Mouse (Mus musculus) 416B (cell line): Measurements from ENCODE around the gene C130074G19Rik.

ENCODE experiments used
- DNase-seq: peaks from one replicate; pipeline ENCODE4 v3.0.0; 2011; ENCODE audit warnings: low read depth

C130074G19Rik gene

DNA sequence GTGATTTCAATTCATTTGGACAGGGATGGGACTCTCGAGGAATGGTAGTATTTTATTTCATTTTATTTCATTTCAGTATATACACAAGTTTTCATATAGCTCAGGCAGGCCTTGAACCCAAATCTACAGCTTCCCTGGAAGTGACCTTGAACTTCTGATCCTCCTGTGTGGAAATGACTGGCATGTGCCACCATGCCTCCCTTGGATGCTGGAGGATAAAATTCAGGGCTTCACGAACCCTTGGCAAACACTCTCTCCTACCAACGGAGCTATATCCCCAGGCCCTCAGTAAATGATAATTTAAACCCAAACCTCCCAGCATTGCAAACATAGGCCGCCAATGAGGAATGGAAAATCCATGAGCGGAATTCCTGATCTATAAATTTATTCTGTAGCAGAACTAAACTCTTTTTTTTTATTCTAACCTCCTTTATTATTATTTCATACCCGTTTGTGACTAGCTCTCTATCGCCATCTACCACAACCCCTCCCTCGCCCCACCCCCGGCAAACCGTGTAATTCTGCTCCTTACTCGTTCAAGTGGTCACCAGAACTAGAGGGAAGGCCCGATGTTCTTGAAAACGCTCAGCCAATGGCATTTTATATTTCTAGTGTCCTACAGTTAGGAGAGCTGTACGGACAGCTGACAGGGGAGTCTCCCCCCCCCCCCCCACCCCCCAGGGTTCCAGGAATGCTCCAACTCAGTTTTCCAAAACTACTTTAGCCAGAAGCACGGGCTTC, 38.5 kb downstream of the C130074G19Rik start:
- DNase-seq, result peak; percentile 81

DNA sequence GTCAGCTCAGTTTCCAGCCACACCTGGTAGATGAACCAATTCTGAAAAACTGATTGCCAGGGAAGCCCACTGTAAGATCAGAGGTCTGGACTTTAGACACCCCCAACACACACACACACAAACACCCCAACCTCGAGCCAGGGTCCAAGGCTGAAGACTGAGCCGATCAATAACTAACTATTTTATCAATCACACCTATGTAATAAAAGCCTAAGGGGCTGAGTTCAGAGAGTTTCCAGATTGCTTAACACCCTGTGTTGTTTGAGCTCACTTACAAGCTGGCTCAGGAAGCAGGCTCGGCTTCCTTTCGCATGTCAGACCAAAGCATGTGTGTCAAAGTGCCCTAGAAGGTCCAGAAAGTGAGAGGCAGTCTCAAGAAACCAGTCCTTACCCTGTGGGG, 45.4 kb downstream of the C130074G19Rik start:
- DNase-seq, result no peak

DNA sequence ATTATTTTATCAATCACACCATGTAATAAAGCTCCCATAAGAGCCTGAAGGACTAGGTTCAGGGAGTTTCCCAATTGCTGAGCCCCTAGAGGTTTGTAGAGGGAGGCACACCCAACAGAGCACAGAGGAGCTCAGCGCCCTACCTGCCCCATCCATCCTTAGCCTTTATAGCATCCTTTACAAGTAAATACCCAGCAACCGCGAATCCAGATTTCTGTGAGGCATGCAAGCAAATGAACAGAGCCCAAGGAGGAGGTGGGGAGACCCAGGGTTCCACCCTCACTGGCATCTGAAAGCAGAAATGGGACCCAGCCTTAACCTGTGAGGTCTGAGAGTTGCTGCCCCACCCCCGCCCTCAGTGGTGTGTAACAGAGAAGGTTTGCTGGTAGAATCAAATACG, 46.7 kb downstream of the C130074G19Rik start:
- DNase-seq, result no peak

DNA sequence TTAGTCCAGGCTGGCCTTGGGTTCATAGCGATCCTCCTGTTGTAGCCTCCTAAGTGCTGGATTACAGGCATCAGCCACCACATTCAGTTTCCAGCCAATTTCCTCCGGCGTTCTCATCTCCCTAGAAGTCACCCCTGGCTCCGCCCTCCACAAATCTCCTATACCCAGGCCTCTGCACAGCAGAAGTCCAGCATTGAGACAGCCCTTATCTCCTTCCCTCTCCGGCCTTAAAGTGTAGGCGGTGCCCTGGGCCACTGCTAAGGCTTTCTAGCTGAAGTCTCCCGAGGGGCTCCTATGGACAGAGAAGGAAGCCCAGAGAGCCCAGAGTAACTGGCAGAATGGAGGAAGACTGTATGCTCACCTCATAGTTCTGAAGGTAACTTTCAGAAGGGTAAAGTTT, 49.5 kb downstream of the C130074G19Rik start:
- no peak for DNase-seq

DNA sequence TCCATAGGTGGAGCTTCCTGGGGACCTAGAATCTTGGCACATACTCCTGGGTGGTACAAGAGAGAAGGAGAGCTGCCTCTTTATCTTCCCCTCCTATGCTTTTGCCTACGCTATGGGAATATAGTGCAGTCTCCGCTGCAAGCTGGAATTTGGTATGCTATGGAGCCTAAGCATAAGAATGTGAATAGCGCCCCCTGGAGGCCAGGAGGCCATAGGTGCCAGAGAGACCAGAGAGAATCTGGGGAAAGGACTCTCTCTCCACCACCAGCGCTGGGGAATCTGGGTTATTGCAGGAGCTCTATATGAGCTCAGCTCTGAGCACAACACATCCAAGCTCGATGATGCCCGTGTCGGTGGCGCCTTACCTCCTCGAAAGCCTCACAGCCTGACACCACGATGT, 50.8 kb downstream of the C130074G19Rik start:
- DNase-seq, result no peak

DNA sequence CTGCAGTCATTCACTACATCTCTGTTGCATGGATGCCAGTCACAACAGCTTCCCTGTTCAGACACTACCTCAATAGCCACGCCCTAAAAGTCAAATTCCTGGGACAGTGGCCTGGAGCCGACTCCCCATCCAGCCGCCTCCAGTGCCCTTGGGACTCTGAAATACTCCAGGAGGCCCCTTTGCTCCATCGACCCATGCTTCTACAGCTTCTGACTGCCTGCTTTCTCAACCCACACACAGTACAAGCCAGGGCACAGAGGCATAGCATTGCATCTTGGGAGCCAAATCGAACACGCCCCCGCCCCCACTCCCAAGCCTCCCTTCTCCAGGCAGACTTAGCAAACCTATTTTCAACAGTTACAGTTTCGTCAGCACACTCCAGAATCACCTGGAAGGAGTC, 53.1 kb downstream of the C130074G19Rik start:
- no peak for DNase-seq

DNA sequence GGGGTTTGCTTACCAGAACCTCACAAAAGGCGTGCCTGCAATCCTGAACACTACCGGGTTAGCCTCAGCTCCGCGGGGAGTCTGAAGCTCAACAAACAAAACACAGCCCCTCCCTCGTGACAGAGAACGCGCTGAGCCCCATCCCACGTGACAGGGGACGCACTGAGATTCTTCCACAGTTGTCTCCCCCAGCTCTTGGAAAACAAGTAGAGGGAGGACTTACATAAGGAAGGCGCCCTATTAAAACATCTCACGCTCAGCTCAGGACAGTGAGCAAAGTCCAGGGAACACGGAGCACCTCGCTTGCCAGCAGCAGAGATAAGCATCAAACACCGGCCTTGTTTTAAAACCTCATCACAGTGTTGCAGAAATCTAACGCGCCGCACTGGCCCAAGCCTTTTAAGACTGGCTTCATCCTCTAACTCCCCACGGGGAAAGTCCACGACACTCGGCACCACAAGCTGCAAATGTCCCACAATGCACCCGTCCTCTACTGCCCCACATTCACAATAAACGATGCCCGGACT, 55.8 kb downstream of the C130074G19Rik start:
- no peak for DNase-seq

DNA sequence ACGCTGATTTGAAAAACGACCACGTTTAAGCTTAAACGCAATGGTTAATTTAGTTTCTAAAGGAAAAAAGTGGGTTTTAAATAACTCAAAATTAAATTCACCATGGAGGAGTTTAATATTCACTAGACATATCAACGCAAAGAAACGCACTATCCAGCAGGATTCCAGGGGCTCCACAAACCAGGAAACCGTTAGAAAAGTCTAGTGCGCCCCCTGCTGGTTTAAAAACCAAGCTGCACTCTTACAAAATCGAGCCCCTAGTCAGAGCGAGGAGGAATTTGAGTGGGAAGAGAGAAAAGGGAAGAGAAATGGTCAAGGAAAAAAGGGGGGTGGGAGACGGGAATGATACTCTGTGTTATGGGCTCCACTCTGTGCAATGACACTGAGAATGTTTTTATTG, 57.9 kb downstream of the C130074G19Rik start:
- peak; percentile 64 for DNase-seq

DNA sequence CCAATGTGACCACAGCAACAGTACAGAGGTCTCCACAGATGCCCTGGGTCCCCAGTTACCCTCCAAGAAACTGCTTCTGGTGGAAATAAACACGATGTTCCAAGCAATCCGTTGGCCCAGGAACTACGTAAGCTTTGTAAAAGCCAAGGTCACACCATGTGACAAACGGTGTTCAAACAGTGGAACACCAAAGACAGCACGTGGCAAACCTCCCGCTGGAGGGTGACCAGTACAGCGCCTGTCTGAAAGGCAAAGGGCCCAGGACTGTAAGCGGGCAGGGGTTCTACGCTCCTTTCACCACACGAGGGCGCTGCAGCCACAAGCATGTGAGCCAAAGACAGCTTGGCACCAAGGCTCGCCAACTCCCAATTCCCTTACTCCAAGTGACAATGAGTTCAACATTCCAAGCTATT, 58.6 kb downstream of the C130074G19Rik start:
- DNase-seq, result peak; percentile 92

DNA sequence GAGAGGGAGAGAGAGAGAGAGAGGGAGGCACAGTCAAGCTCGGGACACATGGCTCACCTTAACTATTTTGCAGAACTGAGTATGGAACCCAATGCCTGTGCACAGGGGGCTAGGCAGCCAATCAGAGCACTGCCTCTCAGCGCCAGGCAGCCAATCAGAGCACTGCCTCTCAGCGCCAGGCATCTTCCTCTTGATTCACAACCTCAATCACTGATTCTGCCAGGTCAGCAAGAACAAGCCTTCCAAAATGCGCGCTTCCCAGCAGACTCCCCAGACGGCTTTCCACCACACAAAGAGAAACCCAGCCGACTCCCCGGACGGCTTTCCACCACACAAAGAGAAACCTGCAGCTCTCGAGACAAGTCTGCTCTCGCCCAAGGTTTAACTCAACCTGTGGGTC, 60.3 kb downstream of the C130074G19Rik start:
- no peak for DNase-seq
